Mouse (Mus musculus) cerebral cortex, adult 2 months (tissue): ENCODE data around the gene Tktl2.

Source experiments
- WGBS: fragments of 180-500 bp; shearing (Covaris S2); methylation state at CpG from one replicate; pipeline ENCODE4 v1.1.7; 2018; 5-methylcytosine and 5-hydroxymethylcytosine counted together

The Tktl2 gene

DNA sequence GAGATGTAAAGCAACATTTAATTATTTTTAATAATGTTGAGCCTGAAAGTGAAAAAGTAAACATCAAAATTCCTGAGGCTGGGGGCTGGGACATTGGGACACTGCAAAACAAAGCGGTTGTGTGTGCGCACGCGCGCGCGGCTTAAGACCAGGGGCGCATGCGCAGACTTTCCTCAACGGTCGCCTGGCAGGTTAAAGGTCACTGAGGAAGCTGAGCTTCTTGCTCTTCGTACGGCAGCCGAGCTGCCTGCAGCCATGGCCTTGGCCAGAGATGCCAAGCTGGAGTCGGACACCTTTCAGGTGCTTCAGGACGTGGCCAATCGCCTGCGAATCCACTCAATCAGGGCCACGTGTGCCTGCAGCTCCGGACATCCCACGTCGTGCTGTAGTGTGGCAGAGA, at the start of gene Tktl2:
TSS of gene Tktl2 (plus strand) at position 220 of the 400 bp plus-strand sequence.
- WGBS = 96% methylated on average over 22 of the region's 22 CpGs

DNA sequence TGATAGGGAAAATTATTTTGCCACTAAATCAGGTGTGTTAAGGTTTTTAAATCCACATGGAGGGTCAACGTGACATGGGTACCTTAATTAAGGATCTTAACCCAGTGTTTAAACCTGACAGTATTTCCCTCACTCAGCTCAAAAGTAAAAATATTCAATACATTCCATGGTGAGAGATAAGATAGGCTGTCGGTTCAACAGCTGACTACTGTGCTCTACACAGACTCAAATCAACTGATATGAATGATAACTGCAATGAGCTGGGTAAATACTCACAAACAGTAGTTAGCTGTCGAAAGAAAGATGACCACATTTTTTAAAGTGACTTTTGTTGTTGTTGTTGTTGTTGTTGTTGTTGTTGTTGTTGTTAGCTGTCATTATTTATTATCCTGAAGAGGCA, 41.7 kb upstream of the Tktl2 start:
- 89% methylated on average over 3 of the region's 3 CpGs for WGBS

DNA sequence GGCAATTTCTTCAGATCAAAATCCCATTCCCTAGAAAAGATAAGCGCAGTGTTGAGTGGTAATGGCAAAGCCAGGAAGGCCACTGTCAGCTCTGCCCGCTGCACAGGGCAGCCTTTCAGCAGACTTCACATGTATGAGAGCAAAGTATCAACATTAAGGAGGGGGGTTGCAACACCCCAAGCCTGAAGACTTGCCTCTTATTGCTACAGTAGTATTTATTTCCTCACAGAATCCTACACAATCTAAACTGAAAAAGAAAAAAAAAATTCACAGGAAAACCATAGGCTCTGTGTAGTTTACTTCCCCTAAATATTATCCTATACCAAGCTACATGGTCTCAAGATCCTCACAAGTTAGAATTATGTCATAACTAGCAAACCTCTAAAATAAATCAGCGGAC, 34.7 kb upstream of the Tktl2 start:
- 92% methylated on average over 3 of the region's 3 CpGs for WGBS

DNA sequence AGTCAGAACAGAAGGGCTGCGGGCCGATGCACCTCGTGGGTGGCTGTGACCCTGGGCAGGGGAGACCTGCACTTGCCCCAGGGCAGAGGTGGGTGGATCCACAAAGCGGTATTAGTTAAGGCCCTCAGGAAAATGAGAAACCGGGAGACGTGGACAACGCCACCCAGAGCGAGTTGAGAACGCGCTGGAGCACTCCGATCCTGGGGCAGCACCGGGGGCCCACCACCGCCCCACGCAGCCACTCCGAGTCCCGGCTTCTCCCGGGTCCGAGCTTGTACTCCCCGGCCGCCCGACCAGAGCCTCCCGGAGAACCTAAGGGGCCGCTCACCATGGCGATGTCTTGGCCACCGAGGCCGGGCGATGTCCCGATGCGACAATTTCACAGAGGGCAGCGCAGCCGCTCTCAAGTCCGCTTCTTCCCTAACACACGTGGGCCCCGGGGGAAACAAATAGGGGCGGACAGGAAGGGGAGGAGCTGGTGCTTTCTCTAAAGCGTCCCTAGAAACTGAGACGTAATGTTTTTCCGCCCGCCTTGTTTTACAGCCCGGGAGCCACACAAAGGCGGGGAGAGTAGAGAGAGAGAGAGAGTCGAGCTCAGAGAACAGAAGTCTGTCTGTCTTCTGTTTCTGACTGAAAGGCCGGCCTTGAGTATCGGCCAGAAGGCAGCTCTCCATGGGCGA, 25.3 kb upstream of the Tktl2 start, which contains the start of gene Tma16:
TSS of gene Tma16 (minus strand) at position 447 of the 680 bp plus-strand sequence.
- under 1% methylated on average over 45 of the region's 45 CpGs for WGBS

DNA sequence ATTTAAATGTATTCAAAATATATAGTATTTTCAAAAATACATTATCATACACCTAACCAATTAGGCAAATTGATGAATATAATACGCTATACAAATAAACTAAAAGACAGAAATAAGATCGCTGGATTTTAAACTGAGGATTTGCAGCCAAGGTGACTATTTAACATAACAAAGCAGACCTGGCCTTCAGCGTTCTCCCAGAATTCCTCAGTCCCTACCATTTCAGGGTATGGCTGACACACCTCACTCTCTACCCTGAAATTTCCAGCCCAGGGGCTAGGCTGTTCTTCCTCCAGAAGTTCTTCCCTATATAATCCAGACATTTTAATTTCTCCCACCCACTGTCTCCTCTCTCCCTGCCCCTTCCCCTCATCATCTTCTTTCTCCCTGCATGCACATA, 23.0 kb upstream of the Tktl2 start:
- WGBS = 59% methylated on average over 3 of the region's 3 CpGs

DNA sequence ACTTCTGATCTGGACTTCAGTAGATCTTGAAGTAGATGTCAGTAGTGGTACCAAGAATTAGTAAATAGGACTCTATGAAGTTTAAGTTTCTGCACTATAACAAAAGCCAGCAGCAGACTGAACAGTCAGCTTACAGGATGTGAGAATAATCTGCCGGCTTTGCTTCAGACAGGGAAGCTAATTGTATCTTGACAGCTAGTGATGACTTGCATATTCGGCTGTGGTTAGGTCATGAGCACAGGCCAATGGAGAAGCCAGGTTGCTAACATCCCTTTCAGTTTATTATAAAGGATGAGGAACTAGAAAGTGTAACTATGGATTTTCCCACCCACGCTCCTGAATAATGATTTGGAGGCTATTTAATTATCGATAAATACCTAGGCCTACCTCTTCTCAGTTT, 20.9 kb upstream of the Tktl2 start:
- 75% methylated on average over 4 of the region's 4 CpGs for WGBS

DNA sequence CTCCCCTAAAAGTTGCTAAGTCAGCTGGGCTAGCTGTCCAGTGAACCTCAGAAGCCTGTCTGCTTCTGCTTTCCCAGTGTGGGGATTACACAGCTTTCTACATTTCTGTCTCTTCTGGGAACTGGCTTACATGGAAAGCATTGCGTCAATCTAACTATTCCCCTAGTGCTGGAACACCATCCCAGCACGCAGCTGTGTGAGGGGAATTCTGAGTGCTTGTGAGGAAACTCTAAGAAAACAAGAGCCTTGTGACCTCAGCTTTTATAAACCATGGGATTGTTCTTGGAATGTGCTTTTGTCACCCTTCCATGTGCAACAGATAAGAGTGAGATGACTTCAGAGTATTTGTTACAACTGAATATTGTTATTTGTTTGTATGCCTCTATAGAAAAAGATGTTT, 17.1 kb upstream of the Tktl2 start:
- WGBS = 63% methylated on average over 2 of the region's 2 CpGs

DNA sequence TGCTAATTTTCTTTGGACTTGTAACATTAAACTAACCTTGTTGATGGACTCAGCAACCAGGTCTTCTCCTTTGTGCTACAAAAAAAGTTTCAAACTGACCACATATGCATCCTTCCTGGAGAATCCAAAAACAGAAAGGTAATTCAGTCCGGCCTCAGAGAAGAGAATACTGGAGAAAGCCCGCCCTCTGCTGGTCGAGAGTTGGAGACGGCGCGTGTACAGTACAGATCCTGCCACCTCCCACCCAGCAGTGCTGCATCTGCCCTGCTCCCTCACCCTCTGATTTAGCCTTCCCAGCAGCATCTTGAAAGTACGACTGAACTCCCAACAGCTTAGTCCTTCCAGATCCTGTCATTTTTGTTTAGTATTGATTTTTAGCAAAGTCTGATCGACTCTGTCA, 15.8 kb upstream of the Tktl2 start:
- WGBS = 6% methylated on average over 8 of the region's 8 CpGs

DNA sequence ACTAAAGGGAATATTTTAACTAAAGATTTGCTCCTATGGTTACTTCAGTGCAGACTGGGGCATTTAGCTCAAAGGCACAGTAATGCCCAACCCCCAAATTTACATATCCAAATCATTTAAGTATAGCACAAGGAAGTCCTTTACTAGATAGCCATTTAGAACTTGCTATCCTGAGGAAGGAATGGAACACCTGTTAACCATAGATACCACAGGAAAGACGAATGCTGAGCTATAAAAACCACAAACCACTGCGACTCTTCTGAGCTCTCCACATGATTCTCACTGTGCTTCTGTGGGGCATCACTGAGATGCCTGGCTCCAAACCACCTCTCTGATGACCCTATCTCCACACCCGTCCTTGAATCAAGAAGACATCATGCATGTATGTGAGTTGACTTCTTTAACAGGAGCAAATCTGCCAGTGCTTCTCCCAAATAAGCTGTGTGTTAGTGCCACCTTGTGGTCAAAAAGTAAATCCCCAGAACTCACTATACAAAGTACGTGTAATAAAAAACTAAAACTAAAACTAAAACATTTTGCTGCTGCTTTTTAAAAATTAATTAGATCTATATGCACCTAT, 14.5 kb upstream of the Tktl2 start:
- 22% methylated on average over 4 of the region's 4 CpGs for WGBS

DNA sequence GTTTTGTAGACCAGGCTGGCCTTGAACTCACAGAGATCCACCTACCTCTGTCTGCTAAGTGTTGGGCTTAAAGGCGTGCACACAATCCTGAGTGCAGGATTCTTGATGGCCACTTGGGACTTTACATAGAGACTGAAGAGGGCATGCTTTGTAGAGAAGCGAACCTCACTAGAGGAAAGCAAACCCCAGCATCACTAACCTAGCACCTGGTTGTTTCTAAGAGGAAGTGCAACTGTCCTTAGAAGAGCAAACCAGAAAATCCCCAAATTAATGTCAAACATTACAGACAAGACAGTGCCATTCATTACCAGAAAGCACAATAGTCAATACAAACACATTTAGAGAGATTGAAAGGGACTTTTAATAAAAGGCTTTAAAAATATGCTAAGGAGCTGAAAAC, 8.2 kb upstream of the Tktl2 start:
- 83% methylated on average over 2 of the region's 2 CpGs for WGBS

DNA sequence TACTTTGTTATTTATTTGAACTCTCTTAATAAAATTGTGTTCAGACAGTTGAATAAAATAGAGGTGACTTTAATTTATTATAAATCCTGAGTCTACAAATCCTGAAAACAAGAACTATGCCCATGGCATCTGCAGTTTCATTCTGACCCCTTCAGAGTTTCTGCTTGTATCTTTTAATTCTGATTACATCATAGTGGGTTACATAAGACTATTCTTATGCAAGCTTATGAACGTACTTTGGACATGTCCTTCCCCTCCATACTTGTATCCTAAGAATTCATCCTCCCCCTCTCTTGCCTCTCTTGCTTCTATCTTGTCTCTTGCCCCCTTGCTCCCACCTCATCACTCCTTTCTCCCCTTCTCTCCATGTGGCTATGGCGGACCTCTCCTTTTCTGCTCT, 7.6 kb downstream of the Tktl2 start:
- WGBS = 70% methylated on average over 2 of the region's 2 CpGs

DNA sequence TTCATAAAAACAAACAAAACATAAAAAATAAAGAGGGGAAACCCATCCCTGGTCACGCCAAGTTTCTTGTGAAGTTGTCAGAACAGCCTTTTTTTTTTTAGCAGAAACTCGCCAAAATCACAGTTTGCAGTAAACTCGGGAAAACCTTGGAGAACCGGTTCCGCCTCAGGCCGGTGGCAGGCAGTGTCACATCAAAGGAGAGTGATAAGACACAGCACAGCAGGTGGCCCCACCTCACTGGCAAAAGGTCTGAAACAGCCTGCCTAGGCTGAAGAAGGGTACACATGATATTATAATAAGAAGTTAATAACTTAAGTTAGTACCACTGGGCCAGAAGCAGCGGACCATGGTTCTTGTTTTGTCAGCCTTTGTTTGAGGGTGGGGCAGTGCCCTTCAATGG, 38.5 kb downstream of the Tktl2 start:
- 35% methylated on average over 7 of the region's 7 CpGs for WGBS
